Mouse (Mus musculus): ENCODE measurements at regions not wholly inside any gene's neighbourhood (a gene's known extent, or its start where the extent isn't known, plus 50 kb on each side); places are given as distances from the start of the nearest gene placed in this dataset.

GRCm38 (mm10) chr13:55984772-55985171, 148.8 kb upstream of the Pitx1 start:
- Histone ChIP-seq H3K4me3 (replicated peaks) (no peak overlapping the region), H3K4me2 (replicated peaks) (no peak overlapping the region), H3K9me3 (no peaks in the 10 kb centered on the region), H3K27ac (no peak overlapping the region), H3K36me3 (no peaks in the 10 kb centered on the region), H3K4me1 (replicated peaks) (peaks cover 24% of the 10 kb centered on the region), H3K9ac (replicated peaks) (no peak overlapping the region), H3K27me3 (peaks cover 30% of the 10 kb centered on the region)
- 28% methylated on average over 6 of the region's 6 CpGs for WGBS
- ATAC-seq = no peak

- ATAC-seq = no peak
- Histone ChIP-seq H3K4me1 (replicated peaks) (peaks cover 24% of the 10 kb centered on the region), H3K4me2 (replicated peaks) (no peak overlapping the region), H3K27ac (no peak overlapping the region), H3K9ac (replicated peaks) (no peak overlapping the region), H3K36me3 (no peaks in the 10 kb centered on the region), H3K9me3 (no peaks in the 10 kb centered on the region), H3K4me3 (replicated peaks) (no peak overlapping the region), H3K27me3 (peaks cover 38% of the 10 kb centered on the region)
- WGBS = 45% methylated on average over 9 of the region's 9 CpGs
These were observed 147.9 kb upstream of the Pitx1 start for GRCm38 (mm10) chr13:55983851-55984250.

GRCm38 (mm10) chr13:55981041-55981440, 145.0 kb upstream of the Pitx1 start:
- H3K27ac ChIP-seq = no peak overlapping the region
- no peak overlapping the region for H3K9ac ChIP-seq (replicated peaks)
- no peaks in the 10 kb centered on the region for H3K9me3 ChIP-seq
- no peaks in the 10 kb centered on the region for H3K36me3 ChIP-seq
- WGBS = 36% methylated on average over 6 of the region's 6 CpGs
- peaks cover 34% of the 10 kb centered on the region for H3K27me3 ChIP-seq
- no peak overlapping the region for H3K4me3 ChIP-seq (replicated peaks)
- no peak for ATAC-seq
- H3K4me1 ChIP-seq (replicated peaks) = peaks cover 35% of the 10 kb centered on the region
- no peak overlapping the region for H3K4me2 ChIP-seq (replicated peaks)

GRCm38 (mm10) chr13:55977902-55978301, 141.9 kb upstream of the Pitx1 start:
- Histone ChIP-seq H3K27me3 (peaks cover 21% of the 10 kb centered on the region; the same call in 1 of the 2 replicates), H3K9me3 (no peaks in the 10 kb centered on the region), H3K4me3 (replicated peaks) (no peak overlapping the region), H3K36me3 (no peaks in the 10 kb centered on the region), H3K27ac (no peak overlapping the region), H3K4me2 (replicated peaks) (no peak overlapping the region), H3K9ac (replicated peaks) (no peak overlapping the region), H3K4me1 (replicated peaks) (peaks cover 15% of the 10 kb centered on the region)
- 78% methylated on average over 3 of the region's 3 CpGs for WGBS
- ATAC-seq = no peak

GRCm38 (mm10) chr13:55976911-55977381, 141.0 kb upstream of the Pitx1 start:
- no peaks in the 10 kb centered on the region for H3K36me3 ChIP-seq
- H3K9ac ChIP-seq (replicated peaks) = no peak overlapping the region
- H3K4me3 ChIP-seq (replicated peaks) = no peak overlapping the region
- H3K9me3 ChIP-seq = no peaks in the 10 kb centered on the region
- WGBS = 48% methylated on average over 10 of the region's 10 CpGs
- H3K4me2 ChIP-seq (replicated peaks) = no peak overlapping the region
- ATAC-seq = 0 out of 2 replicates have a peak, but pooled peaks have one; percentile 30
- peaks cover 11% of the 10 kb centered on the region for H3K4me1 ChIP-seq (replicated peaks)
- peak overlapping the region; percentile 19; the same call in 1 of the 2 replicates for H3K27ac ChIP-seq
- H3K27me3 ChIP-seq = peaks cover 21% of the 10 kb centered on the region; the same call in 1 of the 2 replicates

GRCm38 (mm10) chr13:55974105-55974504, 138.1 kb upstream of the Pitx1 start:
- Histone ChIP-seq H3K9ac (replicated peaks) (no peak overlapping the region), H3K27me3 (peaks cover 8% of the 10 kb centered on the region; the same call in 1 of the 2 replicates), H3K36me3 (no peaks in the 10 kb centered on the region), H3K4me3 (replicated peaks) (no peak overlapping the region), H3K27ac (no peak overlapping the region), H3K9me3 (no peaks in the 10 kb centered on the region), H3K4me2 (replicated peaks) (no peak overlapping the region), H3K4me1 (replicated peaks) (peaks cover 11% of the 10 kb centered on the region)
- WGBS = 41% methylated on average over 5 of the region's 5 CpGs
- no peak for ATAC-seq

GRCm38 (mm10) chr13:55970687-55971086, 134.7 kb upstream of the Pitx1 start:
- 88% methylated on average over 6 of the region's 6 CpGs for WGBS
- no peak overlapping the region for H3K9ac ChIP-seq (replicated peaks)
- no peak overlapping the region for H3K27ac ChIP-seq
- no peak overlapping the region for H3K4me3 ChIP-seq (replicated peaks)
- 0 out of 2 replicates have a peak, but pooled peaks cover 2% of the 10 kb centered on the region for H3K4me1 ChIP-seq (replicated peaks)
- no peaks in the 10 kb centered on the region for H3K36me3 ChIP-seq
- H3K27me3 ChIP-seq = peaks cover 19% of the 10 kb centered on the region
- no peaks in the 10 kb centered on the region for H3K9me3 ChIP-seq
- ATAC-seq = no peak
- no peak overlapping the region for H3K4me2 ChIP-seq (replicated peaks)

GRCm38 (mm10) chr13:55969473-55969872, 133.5 kb upstream of the Pitx1 start:
- no peak overlapping the region for H3K27ac ChIP-seq
- no peaks in the 10 kb centered on the region for H3K36me3 ChIP-seq
- no peak overlapping the region for H3K4me3 ChIP-seq (replicated peaks)
- H3K4me1 ChIP-seq (replicated peaks) = 0 out of 2 replicates have a peak, but pooled peaks cover 2% of the 10 kb centered on the region
- no peak overlapping the region for H3K9ac ChIP-seq (replicated peaks)
- WGBS = 89% methylated on average over 4 of the region's 4 CpGs
- H3K9me3 ChIP-seq = no peaks in the 10 kb centered on the region
- ATAC-seq = no peak
- peaks cover 32% of the 10 kb centered on the region for H3K27me3 ChIP-seq
- no peak overlapping the region for H3K4me2 ChIP-seq (replicated peaks)

GRCm38 (mm10) chr13:55967151-55967550, 131.2 kb upstream of the Pitx1 start:
- Histone ChIP-seq H3K4me3 (replicated peaks) (no peak overlapping the region), H3K9ac (replicated peaks) (no peak overlapping the region; the same call in 1 of the 2 replicates), H3K36me3 (no peaks in the 10 kb centered on the region), H3K27me3 (peaks cover 48% of the 10 kb centered on the region), H3K9me3 (no peaks in the 10 kb centered on the region), H3K4me1 (replicated peaks) (peaks cover 17% of the 10 kb centered on the region), H3K4me2 (replicated peaks) (no peak overlapping the region), H3K27ac (no peak overlapping the region)
- no peak for ATAC-seq
- 74% methylated on average over 6 of the region's 6 CpGs for WGBS

GRCm38 (mm10) chr13:55963005-55963620, 127.1 kb upstream of the Pitx1 start:
- no peak overlapping the region for H3K9ac ChIP-seq (replicated peaks)
- peaks cover 67% of the 10 kb centered on the region for H3K27me3 ChIP-seq
- no peak overlapping the region for H3K27ac ChIP-seq
- peak; percentile 84 for ATAC-seq
- WGBS = 3% methylated on average over 22 of the region's 22 CpGs
- peak overlapping the region; percentile 34 for H3K4me3 ChIP-seq (replicated peaks)
- no peaks in the 10 kb centered on the region for H3K36me3 ChIP-seq
- H3K4me2 ChIP-seq (replicated peaks) = peak overlapping the region; percentile 58
- peaks cover 25% of the 10 kb centered on the region for H3K4me1 ChIP-seq (replicated peaks)
- no peaks in the 10 kb centered on the region for H3K9me3 ChIP-seq

- Histone ChIP-seq H3K4me2 (replicated peaks) (peak overlapping the region; percentile 58), H3K4me1 (replicated peaks) (peaks cover 26% of the 10 kb centered on the region), H3K27ac (no peak overlapping the region), H3K4me3 (replicated peaks) (peak overlapping the region; percentile 34), H3K9me3 (no peaks in the 10 kb centered on the region), H3K27me3 (peaks cover 62% of the 10 kb centered on the region), H3K9ac (replicated peaks) (no peak overlapping the region), H3K36me3 (no peaks in the 10 kb centered on the region)
- ATAC-seq = peak; percentile 61; the same call in 1 of the 2 replicates
- WGBS = 7% methylated on average over 18 of the region's 18 CpGs
These were observed 126.4 kb upstream of the Pitx1 start for GRCm38 (mm10) chr13:55962254-55962866.

- H3K36me3 ChIP-seq = no peaks in the 10 kb centered on the region
- no peaks in the 10 kb centered on the region for H3K9me3 ChIP-seq
- no peak for ATAC-seq
- WGBS = 80% methylated on average over 6 of the region's 6 CpGs
- H3K4me1 ChIP-seq (replicated peaks) = 0 out of 2 replicates have a peak, but pooled peaks cover 3% of the 10 kb centered on the region
- H3K4me3 ChIP-seq (replicated peaks) = no peak overlapping the region
- no peak overlapping the region for H3K27ac ChIP-seq
- H3K4me2 ChIP-seq (replicated peaks) = no peak overlapping the region
- peaks cover 18% of the 10 kb centered on the region; the same call in 1 of the 2 replicates for H3K27me3 ChIP-seq
- H3K9ac ChIP-seq (replicated peaks) = no peak overlapping the region
These were observed 118.4 kb upstream of the Pitx1 start for GRCm38 (mm10) chr13:55954346-55954745.
